Mouse (Mus musculus) intestine, postnatal 0 days (tissue): ENCODE data around the gene Fh1. TPM values are rescaled to one million over a fixed set of nuclear protein-coding genes. Genes with fewer than 3 reads are reported as not detected.

ENCODE experiments used
- ATAC-seq: fragments of 200-750 bp; cut with Nextera tagmentation; 2 replicates; pipeline ENCODE4 v1.8.0; 2017; ENCODE audit warnings: mild to moderate bottlenecking, moderate TSS enrichment, moderate library complexity
- H3K27ac ChIP-seq: fragments of 300-500 bp; sonication (generic); 2 replicates; pipeline ENCODE4 v1.5.1; 2014; ENCODE audit warnings: mild to moderate bottlenecking, low read depth, low read length, moderate library complexity
- H3K27me3 ChIP-seq: fragments of 300-500 bp; sonication (generic); replicated peaks from 2 replicates; pipeline ENCODE4 v1.6.1; 2014; ENCODE audit warnings: low read length, mixed read lengths; ENCODE audit not compliant: control insufficient read depth, insufficient read depth
- H3K36me3 ChIP-seq: fragments of 300-500 bp; sonication (generic); 2 replicates; pipeline ENCODE4 v1.6.1; 2014; ENCODE audit warnings: mild to moderate bottlenecking, moderate library complexity; ENCODE audit not compliant: control insufficient read depth, insufficient read depth
- H3K4me1 ChIP-seq: fragments of 300-500 bp; sonication (generic); replicated peaks from 2 replicates; pipeline ENCODE4 v1.6.1; 2014; ENCODE audit warnings: antibody characterized with exemption, low read length, mixed read lengths; ENCODE audit not compliant: control insufficient read depth, insufficient read depth
- H3K4me2 ChIP-seq: fragments of 300-500 bp; sonication (generic); replicated peaks from 2 replicates; pipeline ENCODE4 v1.6.1; 2014; ENCODE audit warnings: low read depth, mild to moderate bottlenecking, moderate library complexity
- H3K4me3 ChIP-seq: fragments of 300-500 bp; sonication (generic); 2 replicates; pipeline ENCODE4 v1.5.1; 2014; ENCODE audit warnings: low read depth, low read length
- H3K9ac ChIP-seq: fragments of 300-500 bp; sonication (generic); 2 replicates; pipeline ENCODE4 v1.6.1; 2014; ENCODE audit warnings: mild to moderate bottlenecking, low read depth, low read length
- H3K9me3 ChIP-seq: fragments of 300-500 bp; sonication (generic); 2 replicates; pipeline ENCODE4 v1.6.1; 2016; ENCODE audit warnings: mixed run types; ENCODE audit not compliant: control insufficient read depth
- CTCF ChIP-seq: sonication (generic); IDR thresholded peaks from 2 replicates; pipeline ENCODE4 v1.5.1; 2016; ENCODE audit warnings: low read depth, mild to moderate bottlenecking, control low read depth, antibody characterized with exemption, moderate library complexity
- WGBS: fragments of 180-500 bp; shearing (Covaris S2); extraction: QIAGEN DNeasy Blood & Tissue Kit; methylation state at CpG from one replicate; pipeline ENCODE4 v1.1.7; 2014; 5-methylcytosine and 5-hydroxymethylcytosine counted together
- polyA plus RNA-seq: library from polyadenylated mRNA; unstranded; fragments of >200 nt; fragmentation: Nextera tagmentation; extraction: Ambion mirVana; gene quantifications from 2 replicates; pipeline ENCODE4 v1.2.1, GENCODE M21; 2015

The Fh1 gene
- polyA plus RNA-seq, 1 experiment from 2014 or later, result 112 TPM

- no peak overlapping the region for H3K4me3 ChIP-seq
- no peak overlapping the region for H3K27ac ChIP-seq
- H3K27me3 ChIP-seq, result no peaks in the 10 kb centered on the region
- no peaks in the 10 kb centered on the region for H3K4me1 ChIP-seq
- 80% methylated on average over 2 of the region's 2 CpGs for WGBS
- H3K36me3 ChIP-seq, result no peaks in the 10 kb centered on the region
- no peak for TF ChIP-seq CTCF
- no peaks in the 10 kb centered on the region for H3K9me3 ChIP-seq
- ATAC-seq, result no peak
- H3K4me2 ChIP-seq, result no peak overlapping the region
- no peak overlapping the region for H3K9ac ChIP-seq
These were observed 63.1 kb downstream of the Fh1 start for GRCm38 (mm10) chr1:175562379-175562778.

DNA sequence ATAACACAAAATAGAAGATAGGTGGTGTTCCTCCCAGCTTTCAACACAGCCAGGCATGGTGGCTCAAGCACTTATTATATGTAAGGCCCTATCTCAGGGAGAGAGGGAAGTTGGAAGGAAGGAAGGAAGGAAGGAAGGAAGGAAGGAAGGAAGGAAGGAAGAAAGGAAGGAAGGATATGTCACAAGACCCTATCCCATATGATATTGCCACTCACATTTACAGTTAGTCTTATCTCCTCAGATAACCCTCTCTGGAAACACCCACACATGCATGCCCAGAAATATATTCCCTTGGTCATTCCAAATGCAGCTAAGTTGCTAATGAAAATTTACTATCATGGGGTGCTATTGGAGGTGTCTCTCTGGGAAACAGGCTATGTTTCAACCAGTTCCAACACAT, 63.6 kb downstream of the Fh1 start:
- H3K27ac ChIP-seq, result no peak overlapping the region
- ATAC-seq, result no peak
- H3K9me3 ChIP-seq, result no peaks in the 10 kb centered on the region
- no peaks in the 10 kb centered on the region for H3K36me3 ChIP-seq
- no peak overlapping the region for H3K9ac ChIP-seq
- no peaks in the 10 kb centered on the region for H3K4me1 ChIP-seq
- H3K27me3 ChIP-seq, result no peaks in the 10 kb centered on the region
- no peak for TF ChIP-seq CTCF
- H3K4me2 ChIP-seq, result no peak overlapping the region
- no peak overlapping the region for H3K4me3 ChIP-seq

- no peaks in the 10 kb centered on the region for H3K27me3 ChIP-seq
- no peak for TF ChIP-seq CTCF
- H3K4me2 ChIP-seq, result no peak overlapping the region
- no peak overlapping the region for H3K27ac ChIP-seq
- no peaks in the 10 kb centered on the region for H3K9me3 ChIP-seq
- H3K4me1 ChIP-seq, result no peaks in the 10 kb centered on the region
- H3K9ac ChIP-seq, result no peak overlapping the region
- no peak for ATAC-seq
- no peak overlapping the region for H3K4me3 ChIP-seq
- 91% methylated on average over 1 of the region's 1 CpGs for WGBS
- H3K36me3 ChIP-seq, result no peaks in the 10 kb centered on the region
These were observed 70.8 kb downstream of the Fh1 start for GRCm38 (mm10) chr1:175554641-175555040.

DNA sequence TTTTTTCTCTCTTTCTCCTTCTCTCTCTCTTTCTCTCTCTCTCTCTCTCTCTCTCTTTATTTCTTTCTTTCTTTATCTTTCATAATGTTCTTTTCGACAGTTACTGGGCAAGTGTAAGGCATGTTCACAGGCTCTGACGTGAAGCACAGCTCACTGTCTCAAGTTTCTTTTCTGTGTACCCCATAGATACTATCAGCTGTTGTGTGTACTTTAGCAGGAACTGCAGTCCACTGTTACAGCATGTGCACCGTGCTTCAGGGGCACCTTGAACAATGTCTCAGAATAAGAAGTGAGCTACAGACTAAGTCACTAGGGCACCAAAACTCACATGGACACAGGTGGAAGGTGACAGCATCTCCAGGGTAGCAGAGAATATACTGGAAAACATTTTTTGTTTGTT, 73.0 kb downstream of the Fh1 start:
- Histone ChIP-seq H3K4me2 (no peak overlapping the region), H3K4me3 (no peak overlapping the region), H3K27me3 (no peaks in the 10 kb centered on the region), H3K9me3 (no peaks in the 10 kb centered on the region), H3K36me3 (no peaks in the 10 kb centered on the region), H3K27ac (no peak overlapping the region), H3K9ac (no peak overlapping the region), H3K4me1 (no peaks in the 10 kb centered on the region)
- 32% methylated on average over 3 of the region's 3 CpGs for WGBS
- no peak for TF ChIP-seq CTCF
- no peak for ATAC-seq

GRCm38 (mm10) chr1:175550586-175550985, 74.8 kb downstream of the Fh1 start:
- H3K9me3 ChIP-seq, result no peaks in the 10 kb centered on the region
- no peak for TF ChIP-seq CTCF
- no peak overlapping the region for H3K4me2 ChIP-seq
- no peak overlapping the region for H3K4me3 ChIP-seq
- no peak overlapping the region for H3K27ac ChIP-seq
- H3K27me3 ChIP-seq, result no peaks in the 10 kb centered on the region
- 74% methylated on average over 1 of the region's 1 CpGs for WGBS
- ATAC-seq, result no peak
- no peaks in the 10 kb centered on the region for H3K4me1 ChIP-seq
- H3K36me3 ChIP-seq, result no peaks in the 10 kb centered on the region
- no peak overlapping the region for H3K9ac ChIP-seq

Other genes with a start within 250 kb of the Fh1 start
- gene Rgs7, start 133.1 kb downstream of the Fh1 start, polyA plus RNA-seq, result 0.55 and 0.63 TPM in 2 replicates
- 0.27 and 0.53 TPM in 2 replicates for gene Kmo, start 5.3 kb downstream of the Fh1 start, polyA plus RNA-seq
- gene Opn3, start 67.1 kb upstream of the Fh1 start, polyA plus RNA-seq, result 4.1 and 4.5 TPM in 2 replicates
- 1.6 TPM in 2 replicates for gene Chml, start 67.3 kb upstream of the Fh1 start, polyA plus RNA-seq
- gene Wdr64, start 73.0 kb upstream of the Fh1 start, polyA plus RNA-seq, result not detected in 2 replicates